Mouse (Mus musculus): ENCODE data around the gene 5430427O19Rik. TPM values are rescaled to one million over a fixed set of nuclear protein-coding genes. Genes with fewer than 3 reads are reported as not detected.

5430427O19Rik gene
- total RNA-seq, 2 experiments from 2014 or later: 0.17 to 0.58 TPM

Other genes with a start within 250 kb of the 5430427O19Rik start
- 10 to 100 TPM; 31.0 to 55.2 TPM for gene Gk, start 93.5 kb upstream of the 5430427O19Rik start, total RNA-seq (2021)
- gene Samt3, start 173.8 kb downstream of the 5430427O19Rik start, total RNA-seq (2021): not detected